Mouse (Mus musculus): ENCODE data around the gene Pxylp1. TPM values are rescaled to one million over a fixed set of nuclear protein-coding genes. Genes with fewer than 3 reads are reported as not detected.

The Pxylp1 gene
- polyA plus RNA-seq, 1 experiment from 2014 or later: 15.5 TPM

- H3K4me3 ChIP-seq (ENCODE audit: low read depth, low read length): no peak overlapping the region
- H3K27ac ChIP-seq (replicated peaks; ENCODE audit: low read depth, low read length): no peak overlapping the region
- no peaks in the 10 kb centered on the region for H3K9me3 ChIP-seq (ENCODE audit: control insufficient read depth, low read length)
- no peaks in the 10 kb centered on the region for H3K36me3 ChIP-seq (ENCODE audit: control insufficient read depth, insufficient read depth, low read length)
- peaks cover 16% of the 10 kb centered on the region for H3K4me1 ChIP-seq (ENCODE audit: control insufficient read depth, insufficient read depth, low read length)
- peaks cover 8% of the 10 kb centered on the region; the same call in 1 of the 2 replicates for H3K27me3 ChIP-seq (ENCODE audit: control insufficient read depth, insufficient read depth, low read length)
- H3K9ac ChIP-seq (ENCODE audit: low read length): no peak overlapping the region
- 10% methylated on average over 6 of the region's 6 CpGs for WGBS
- H3K4me2 ChIP-seq (ENCODE audit: low read depth, severe bottlenecking): peak overlapping the region; percentile 99; the same call in 1 of the 2 replicates
- DNase-seq (ENCODE audit: low spot score): no peak
- ATAC-seq (ENCODE audit: insufficient number of reproducible peaks, low FRiP score, low TSS enrichment, low read depth): no peak
Measured at GRCm38 (mm10) chr9:96887954-96888353, 4.5 kb downstream of the Pxylp1 start.

- H3K4me3 ChIP-seq (ENCODE audit: low read depth, low read length): no peak overlapping the region
Measured at GRCm38 (mm10) chr9:96887492-96887891, 5.0 kb downstream of the Pxylp1 start.

GRCm38 (mm10) chr9:96885781-96886180 is 6.7 kb downstream of the Pxylp1 start:
- 62% methylated on average over 3 of the region's 3 CpGs for WGBS
- H3K4me1 ChIP-seq (ENCODE audit: control insufficient read depth, insufficient read depth, low read length): peaks cover 10% of the 10 kb centered on the region
- no peak for DNase-seq (ENCODE audit: low spot score)
- peaks cover 8% of the 10 kb centered on the region; the same call in 1 of the 2 replicates for H3K27me3 ChIP-seq (ENCODE audit: control insufficient read depth, insufficient read depth, low read length)
- no peak overlapping the region for H3K9ac ChIP-seq (ENCODE audit: low read length)
- no peak overlapping the region for H3K4me2 ChIP-seq (ENCODE audit: low read depth, severe bottlenecking)
- H3K36me3 ChIP-seq (ENCODE audit: control insufficient read depth, insufficient read depth, low read length): no peaks in the 10 kb centered on the region
- no peak overlapping the region for H3K27ac ChIP-seq (replicated peaks; ENCODE audit: low read depth, low read length)
- no peaks in the 10 kb centered on the region for H3K9me3 ChIP-seq (ENCODE audit: control insufficient read depth, low read length)
- ATAC-seq (ENCODE audit: insufficient number of reproducible peaks, low FRiP score, low TSS enrichment, low read depth): no peak
- no peak overlapping the region for H3K4me3 ChIP-seq (ENCODE audit: low read depth, low read length)

More at GRCm38 (mm10) chr9:96887492-96887891, 5.0 kb downstream of the Pxylp1 start:
- Histone ChIP-seq H3K27me3 (ENCODE audit: control insufficient read depth, insufficient read depth, low read length) (peaks cover 8% of the 10 kb centered on the region; the same call in 1 of the 2 replicates), H3K4me1 (ENCODE audit: control insufficient read depth, insufficient read depth, low read length) (peaks cover 14% of the 10 kb centered on the region), H3K36me3 (ENCODE audit: control insufficient read depth, insufficient read depth, low read length) (no peaks in the 10 kb centered on the region), H3K27ac (replicated peaks; ENCODE audit: low read depth, low read length) (no peak overlapping the region), H3K4me2 (ENCODE audit: low read depth, severe bottlenecking) (no peak overlapping the region), H3K9me3 (ENCODE audit: control insufficient read depth, low read length) (no peaks in the 10 kb centered on the region), H3K9ac (ENCODE audit: low read length) (no peak overlapping the region)
- no peak for DNase-seq (ENCODE audit: low spot score)
- ATAC-seq (ENCODE audit: insufficient number of reproducible peaks, low FRiP score, low TSS enrichment, low read depth): no peak

DNA sequence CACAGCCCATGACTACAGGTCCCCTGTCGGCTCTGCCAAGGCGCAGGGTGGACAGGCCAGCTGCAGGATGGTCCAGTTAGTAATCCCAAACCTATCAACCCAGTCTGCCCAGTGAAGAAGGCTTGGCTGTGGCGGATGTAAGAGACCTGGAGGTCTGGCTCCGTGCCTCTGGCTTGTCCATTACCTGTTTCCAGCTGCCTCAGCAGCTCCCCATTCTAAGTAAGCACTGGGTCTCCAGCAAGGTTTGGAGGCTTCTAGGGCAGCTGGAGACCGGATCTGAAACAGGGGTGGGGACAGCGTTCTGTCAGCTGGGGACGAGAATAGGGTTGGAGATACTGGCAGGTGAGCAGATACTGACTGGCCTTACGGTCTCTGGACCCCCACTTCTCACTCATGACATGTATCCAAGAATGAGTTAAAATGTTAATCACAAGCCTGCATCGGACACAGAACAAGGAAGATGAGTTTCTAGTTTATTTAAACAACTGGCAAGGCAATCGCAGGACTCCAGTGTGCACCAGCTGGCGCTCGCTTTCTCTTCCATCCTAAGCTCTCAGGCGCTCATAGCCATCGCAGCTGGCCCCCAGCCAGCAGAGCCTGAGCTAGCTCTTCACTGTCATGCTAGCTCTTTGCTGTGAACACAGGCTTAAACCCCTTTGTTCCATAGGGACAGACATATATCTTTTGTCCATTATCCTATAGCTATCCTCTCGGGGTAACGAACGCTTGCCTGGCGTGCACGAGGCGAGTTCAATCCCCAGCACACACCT is 9.8 kb downstream of the Pxylp1 start:
- Histone ChIP-seq H3K4me3 (ENCODE audit: low read depth, low read length) (no peak overlapping the region), H3K4me2 (ENCODE audit: low read depth, severe bottlenecking) (no peak overlapping the region), H3K9me3 (ENCODE audit: control insufficient read depth, low read length) (no peaks in the 10 kb centered on the region), H3K4me1 (ENCODE audit: control insufficient read depth, insufficient read depth, low read length) (peaks cover 3% of the 10 kb centered on the region; the same call in 1 of the 2 replicates), H3K27ac (replicated peaks; ENCODE audit: low read depth, low read length) (no peak overlapping the region), H3K27me3 (ENCODE audit: control insufficient read depth, insufficient read depth, low read length) (no peaks in the 10 kb centered on the region), H3K9ac (ENCODE audit: low read length) (no peak overlapping the region), H3K36me3 (ENCODE audit: control insufficient read depth, insufficient read depth, low read length) (no peaks in the 10 kb centered on the region)
- WGBS: 89% methylated on average over 20 of the region's 20 CpGs
- ATAC-seq (ENCODE audit: insufficient number of reproducible peaks, low FRiP score, low TSS enrichment, low read depth): no peak
- DNase-seq (ENCODE audit: low spot score): no peak

DNA sequence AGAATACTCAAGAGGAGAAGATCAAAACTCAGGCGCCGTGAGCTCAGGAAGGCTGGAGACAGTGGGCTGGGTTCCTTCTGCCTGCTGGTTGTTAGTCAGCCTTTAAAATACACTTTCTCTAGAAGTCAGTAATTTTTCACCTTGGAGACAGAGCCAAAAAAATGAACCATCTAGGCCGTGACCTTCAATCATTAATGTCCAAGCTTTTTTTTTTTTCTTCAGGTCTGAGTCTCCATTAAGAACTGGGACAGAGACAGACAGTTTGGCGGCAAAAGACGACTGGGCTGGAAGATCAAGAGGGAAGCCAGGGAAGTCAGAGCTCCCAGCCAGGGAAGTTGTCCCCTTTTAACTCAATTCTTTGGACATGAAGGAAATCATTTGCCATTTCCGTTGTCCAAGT is 10.6 kb downstream of the Pxylp1 start:
- H3K4me1 ChIP-seq (ENCODE audit: control insufficient read depth, insufficient read depth, low read length): peaks cover 3% of the 10 kb centered on the region; the same call in 1 of the 2 replicates
- ATAC-seq (ENCODE audit: insufficient number of reproducible peaks, low FRiP score, low TSS enrichment, low read depth): no peak
- no peak overlapping the region for H3K4me3 ChIP-seq (ENCODE audit: low read depth, low read length)
- H3K9ac ChIP-seq (ENCODE audit: low read length): no peak overlapping the region
- no peak for DNase-seq (ENCODE audit: low spot score)
- no peaks in the 10 kb centered on the region for H3K9me3 ChIP-seq (ENCODE audit: control insufficient read depth, low read length)
- no peak overlapping the region for H3K27ac ChIP-seq (replicated peaks; ENCODE audit: low read depth, low read length)
- no peak overlapping the region for H3K4me2 ChIP-seq (ENCODE audit: low read depth, severe bottlenecking)
- WGBS: 62% methylated on average over 6 of the region's 6 CpGs
- no peaks in the 10 kb centered on the region for H3K36me3 ChIP-seq (ENCODE audit: control insufficient read depth, insufficient read depth, low read length)
- H3K27me3 ChIP-seq (ENCODE audit: control insufficient read depth, insufficient read depth, low read length): no peaks in the 10 kb centered on the region

- Histone ChIP-seq H3K36me3 (ENCODE audit: control insufficient read depth, insufficient read depth, low read length) (no peaks in the 10 kb centered on the region), H3K27ac (replicated peaks; ENCODE audit: low read depth, low read length) (no peak overlapping the region), H3K4me3 (ENCODE audit: low read depth, low read length) (no peak overlapping the region), H3K4me2 (ENCODE audit: low read depth, severe bottlenecking) (no peak overlapping the region), H3K4me1 (ENCODE audit: control insufficient read depth, insufficient read depth, low read length) (peaks cover 5% of the 10 kb centered on the region; the same call in 1 of the 2 replicates), H3K9ac (ENCODE audit: low read length) (no peak overlapping the region), H3K9me3 (ENCODE audit: control insufficient read depth, low read length) (no peaks in the 10 kb centered on the region), H3K27me3 (ENCODE audit: control insufficient read depth, insufficient read depth, low read length) (no peaks in the 10 kb centered on the region)
- DNase-seq (ENCODE audit: low spot score) (no peak), ATAC-seq (ENCODE audit: insufficient number of reproducible peaks, low FRiP score, low TSS enrichment, low read depth) (no peak)
- 79% methylated on average over 6 of the region's 6 CpGs for WGBS
Measured at GRCm38 (mm10) chr9:96879024-96879423, 13.4 kb downstream of the Pxylp1 start.

DNA sequence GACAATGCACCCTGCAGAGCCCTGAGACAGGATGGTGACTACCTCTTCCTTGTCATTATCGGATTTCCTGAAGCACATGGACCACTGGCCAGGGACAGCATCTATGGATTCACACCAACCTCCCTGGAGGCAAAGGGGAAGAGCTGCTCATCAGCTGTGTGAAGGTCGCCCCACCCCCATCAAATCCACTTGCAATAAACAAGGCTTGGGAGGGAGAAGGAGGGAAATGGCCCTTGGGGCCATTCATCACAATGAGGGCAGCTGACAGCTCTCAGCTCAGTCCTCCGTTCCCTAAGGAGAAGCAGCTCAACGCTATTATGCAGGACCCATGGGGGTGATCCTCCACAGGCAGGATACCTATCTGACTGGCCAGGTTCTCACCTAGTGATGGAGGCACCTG is 14.0 kb downstream of the Pxylp1 start:
- no peak overlapping the region for H3K9ac ChIP-seq (ENCODE audit: low read length)
- no peak for DNase-seq (ENCODE audit: low spot score)
- no peaks in the 10 kb centered on the region for H3K9me3 ChIP-seq (ENCODE audit: control insufficient read depth, low read length)
- H3K4me1 ChIP-seq (ENCODE audit: control insufficient read depth, insufficient read depth, low read length): peaks cover 5% of the 10 kb centered on the region; the same call in 1 of the 2 replicates
- no peak overlapping the region for H3K4me3 ChIP-seq (ENCODE audit: low read depth, low read length)
- no peak overlapping the region for H3K27ac ChIP-seq (replicated peaks; ENCODE audit: low read depth, low read length)
- no peak for ATAC-seq (ENCODE audit: insufficient number of reproducible peaks, low FRiP score, low TSS enrichment, low read depth)
- no peaks in the 10 kb centered on the region for H3K27me3 ChIP-seq (ENCODE audit: control insufficient read depth, insufficient read depth, low read length)
- H3K36me3 ChIP-seq (ENCODE audit: control insufficient read depth, insufficient read depth, low read length): no peaks in the 10 kb centered on the region
- 19% methylated on average over 4 of the region's 4 CpGs for WGBS
- H3K4me2 ChIP-seq (ENCODE audit: low read depth, severe bottlenecking): no peak overlapping the region

DNA sequence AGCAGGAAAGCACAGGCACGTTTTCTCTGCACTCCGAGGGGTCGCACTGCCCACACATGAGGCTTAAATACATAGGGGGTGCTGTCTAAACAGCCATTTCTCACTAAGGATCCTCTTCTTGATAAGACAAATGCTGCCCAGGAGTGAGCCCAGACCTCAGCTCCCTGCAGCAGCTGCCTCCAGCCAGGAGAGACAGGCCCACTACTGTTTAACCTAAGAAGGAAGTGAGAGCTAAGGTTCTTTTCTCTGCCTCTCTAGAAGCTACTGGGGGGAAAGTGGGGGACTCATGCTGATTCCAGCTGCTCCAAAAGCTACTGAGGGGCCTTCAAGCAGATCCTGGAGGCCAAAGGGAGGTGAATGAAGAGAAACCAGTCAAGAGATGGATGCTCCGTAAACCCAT is 16.8 kb downstream of the Pxylp1 start:
- 42% methylated on average over 4 of the region's 4 CpGs for WGBS
- Histone ChIP-seq H3K4me2 (ENCODE audit: low read depth, severe bottlenecking) (no peak overlapping the region), H3K4me3 (ENCODE audit: low read depth, low read length) (no peak overlapping the region), H3K9ac (ENCODE audit: low read length) (no peak overlapping the region), H3K36me3 (ENCODE audit: control insufficient read depth, insufficient read depth, low read length) (no peaks in the 10 kb centered on the region), H3K27me3 (ENCODE audit: control insufficient read depth, insufficient read depth, low read length) (no peaks in the 10 kb centered on the region), H3K9me3 (ENCODE audit: control insufficient read depth, low read length) (no peaks in the 10 kb centered on the region), H3K4me1 (ENCODE audit: control insufficient read depth, insufficient read depth, low read length) (peaks cover 5% of the 10 kb centered on the region; the same call in 1 of the 2 replicates), H3K27ac (replicated peaks; ENCODE audit: low read depth, low read length) (no peak overlapping the region)
- no peak for ATAC-seq (ENCODE audit: insufficient number of reproducible peaks, low FRiP score, low TSS enrichment, low read depth)
- DNase-seq (ENCODE audit: low spot score): no peak

Measured in limb, embryonic 11.5 days (tissue).